Mouse (Mus musculus): Measurements from ENCODE around the gene Btg2. TPM values are rescaled to one million over a fixed set of nuclear protein-coding genes. Genes with fewer than 3 reads are reported as not detected.

The Btg2 gene
- polyA plus RNA-seq, 1 experiment from 2014 or later, result 69.4 TPM

DNA sequence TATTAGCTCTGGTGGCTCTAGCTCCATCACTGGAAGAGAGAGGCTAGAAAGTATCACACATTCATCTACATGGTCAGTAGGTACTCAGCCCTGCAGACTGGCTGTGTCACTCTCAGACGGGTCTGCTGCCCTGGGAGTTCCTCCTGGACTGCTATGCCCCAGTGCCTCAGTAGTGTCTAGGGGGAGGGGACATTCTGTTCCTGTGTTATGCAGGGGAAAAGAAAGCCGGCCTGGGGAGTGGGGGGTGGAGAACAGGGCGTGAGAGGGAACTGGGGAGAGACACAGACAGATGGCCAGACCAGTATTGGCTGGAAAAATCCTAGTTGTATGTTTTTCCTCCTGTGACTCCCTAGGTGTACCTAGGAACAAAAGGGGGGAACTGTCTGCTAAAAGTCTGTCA, 7.1 kb upstream of the Btg2 start:
- Histone ChIP-seq H3K4me1 (peaks cover 22% of the 10 kb centered on the region), H3K9ac (replicated peaks) (no peak overlapping the region), H3K27me3 (no peaks in the 10 kb centered on the region), H3K36me3 (no peaks in the 10 kb centered on the region), H3K4me3 (no peak overlapping the region), H3K4me2 (replicated peaks) (no peak overlapping the region), H3K9me3 (no peaks in the 10 kb centered on the region), H3K27ac (replicated peaks) (no peak overlapping the region)
- no peak for ATAC-seq (replicated peaks)
- 19% methylated on average over 3 of the region's 3 CpGs for WGBS

DNA sequence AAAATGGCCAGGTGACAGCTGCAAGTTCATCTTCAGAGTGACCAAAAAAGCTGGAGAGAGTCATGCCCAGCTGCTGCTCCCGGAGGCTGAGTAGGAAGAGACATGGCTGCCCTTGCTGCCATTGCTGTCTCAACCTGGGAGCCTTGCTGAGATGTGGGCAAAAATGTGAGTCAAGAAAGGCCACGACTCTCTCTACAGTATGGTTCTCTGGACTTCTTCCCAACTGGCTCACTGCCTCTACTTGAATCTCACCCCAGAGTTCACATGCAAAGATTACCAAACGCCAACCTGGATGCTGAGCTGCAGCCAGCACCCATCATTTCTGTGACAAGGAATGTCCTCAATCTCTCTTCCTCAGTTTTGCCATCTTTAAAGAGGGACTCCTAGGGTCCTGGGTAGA, 5.2 kb upstream of the Btg2 start:
- Histone ChIP-seq H3K4me3 (no peak overlapping the region), H3K27me3 (no peaks in the 10 kb centered on the region), H3K4me2 (replicated peaks) (no peak overlapping the region), H3K36me3 (no peaks in the 10 kb centered on the region), H3K27ac (replicated peaks) (no peak overlapping the region), H3K4me1 (peaks cover 32% of the 10 kb centered on the region), H3K9ac (replicated peaks) (no peak overlapping the region), H3K9me3 (no peaks in the 10 kb centered on the region)
- WGBS, result 69% methylated on average over 3 of the region's 3 CpGs
- ATAC-seq (replicated peaks), result no peak

DNA sequence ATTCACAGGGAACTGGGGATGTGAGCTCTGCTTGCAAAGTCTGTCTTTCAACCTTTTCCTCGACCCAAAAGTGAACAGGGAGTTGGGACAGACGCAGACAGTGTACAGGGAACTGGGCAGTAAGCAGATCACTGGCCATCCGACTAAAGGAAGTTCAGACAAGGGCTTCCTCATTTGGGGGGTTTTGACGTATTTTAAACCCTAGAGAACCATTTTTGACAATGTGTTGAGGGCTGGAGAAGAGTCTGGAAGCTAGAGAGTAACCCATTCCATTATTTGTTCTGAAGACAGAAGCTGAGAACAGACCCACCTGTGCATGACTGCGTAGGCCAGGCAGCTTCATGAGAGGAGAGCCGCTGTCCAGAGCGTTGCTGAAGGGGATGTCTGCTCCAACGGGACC, 4.8 kb upstream of the Btg2 start:
- no peak for ATAC-seq (replicated peaks)
- Histone ChIP-seq H3K4me2 (replicated peaks) (no peak overlapping the region), H3K27me3 (no peaks in the 10 kb centered on the region), H3K9ac (replicated peaks) (no peak overlapping the region), H3K9me3 (no peaks in the 10 kb centered on the region), H3K4me3 (no peak overlapping the region), H3K4me1 (peaks cover 32% of the 10 kb centered on the region), H3K36me3 (no peaks in the 10 kb centered on the region), H3K27ac (replicated peaks) (no peak overlapping the region)
- 89% methylated on average over 8 of the region's 8 CpGs for WGBS

DNA sequence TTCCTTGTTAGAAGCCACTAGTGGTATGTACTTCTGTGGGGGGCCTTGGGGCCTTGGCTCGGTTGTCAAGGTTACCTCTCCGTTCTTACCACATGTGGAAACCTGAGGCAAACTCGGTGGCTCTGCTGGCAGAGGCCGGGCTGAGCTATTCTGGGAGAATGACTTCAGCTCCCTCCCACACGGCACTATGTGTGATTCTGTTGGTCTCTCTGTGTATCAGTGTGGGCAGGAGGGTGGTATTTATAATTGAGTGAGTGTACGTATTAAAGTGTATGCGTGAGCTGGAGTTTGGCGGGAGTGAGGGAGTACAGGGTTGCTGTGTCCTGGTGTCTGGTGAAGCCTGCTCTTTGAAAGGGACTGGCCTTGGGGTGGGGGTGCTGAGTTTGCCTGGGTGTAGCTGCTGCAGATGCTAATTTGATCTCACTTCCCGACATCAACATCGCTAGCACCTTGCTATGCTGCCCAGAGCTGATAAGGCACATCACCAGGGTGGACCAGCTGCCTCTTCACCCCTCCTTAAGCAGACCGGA, 4.1 kb upstream of the Btg2 start:
- peaks cover 37% of the 10 kb centered on the region for H3K4me1 ChIP-seq
- no peak overlapping the region for H3K27ac ChIP-seq (replicated peaks)
- H3K4me2 ChIP-seq (replicated peaks), result no peak overlapping the region
- no peaks in the 10 kb centered on the region for H3K27me3 ChIP-seq
- H3K9ac ChIP-seq (replicated peaks), result no peak overlapping the region
- no peak for ATAC-seq (replicated peaks)
- no peaks in the 10 kb centered on the region for H3K36me3 ChIP-seq
- 62% methylated on average over 11 of the region's 11 CpGs for WGBS
- H3K4me3 ChIP-seq, result no peak overlapping the region
- H3K9me3 ChIP-seq, result no peaks in the 10 kb centered on the region

DNA sequence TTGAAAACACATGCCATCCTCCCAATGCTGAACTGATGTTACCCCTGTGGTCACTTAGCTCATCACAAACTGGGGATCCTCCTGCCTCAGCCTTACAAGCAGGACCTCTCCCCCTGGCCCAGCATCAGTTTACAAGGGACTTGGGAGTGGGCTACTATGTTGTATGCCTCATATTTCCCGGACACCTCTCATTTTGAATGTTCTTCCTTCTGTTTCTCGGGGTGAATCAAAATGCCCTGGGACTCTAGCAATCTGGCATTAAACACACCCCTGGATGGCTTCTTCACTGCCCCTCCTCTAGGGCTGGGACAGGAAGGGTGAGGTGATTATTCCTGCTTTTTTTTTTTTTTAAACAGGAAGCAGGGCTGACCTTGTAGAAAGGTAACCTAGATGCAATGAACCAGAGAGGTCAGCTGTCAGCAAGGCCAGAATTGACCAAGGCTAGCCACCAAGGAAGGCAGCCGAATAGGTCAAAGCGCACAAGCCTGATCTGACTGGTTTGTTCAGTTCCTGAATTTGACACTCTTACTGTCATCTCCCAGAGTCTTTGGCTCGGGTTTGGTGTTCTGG, 2.0 kb upstream of the Btg2 start:
- no peaks in the 10 kb centered on the region for H3K27me3 ChIP-seq
- peaks cover 46% of the 10 kb centered on the region for H3K4me1 ChIP-seq
- 92% methylated on average over 5 of the region's 5 CpGs for WGBS
- H3K4me3 ChIP-seq, result no peak overlapping the region
- H3K36me3 ChIP-seq, result no peaks in the 10 kb centered on the region
- H3K4me2 ChIP-seq (replicated peaks), result no peak overlapping the region
- ATAC-seq (replicated peaks), result no peak
- H3K9me3 ChIP-seq, result no peaks in the 10 kb centered on the region
- no peak overlapping the region for H3K9ac ChIP-seq (replicated peaks)
- H3K27ac ChIP-seq (replicated peaks), result no peak overlapping the region

DNA sequence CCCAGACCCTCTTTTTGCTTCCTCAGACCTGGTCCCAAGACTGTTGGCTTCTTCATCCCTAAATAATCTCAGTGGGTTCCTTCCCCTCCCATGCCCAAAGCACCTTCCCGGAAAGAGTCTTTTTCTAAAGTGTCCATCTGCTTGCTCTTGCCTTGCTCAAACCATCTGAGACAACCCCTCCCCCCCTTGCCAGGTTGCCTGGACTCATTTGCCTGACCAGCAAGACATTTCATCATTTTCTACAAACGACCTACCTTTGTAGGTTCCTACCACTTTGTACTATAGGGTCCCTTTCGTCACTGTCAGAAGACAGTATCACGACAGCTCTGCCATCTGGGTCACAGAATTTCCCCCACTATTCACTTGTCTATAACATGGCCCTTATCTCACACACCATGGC, 1.5 kb upstream of the Btg2 start:
- H3K4me2 ChIP-seq (replicated peaks), result no peak overlapping the region
- peak overlapping the region; percentile 92 for H3K27ac ChIP-seq (replicated peaks)
- H3K9ac ChIP-seq (replicated peaks), result no peak overlapping the region
- no peaks in the 10 kb centered on the region for H3K9me3 ChIP-seq
- H3K4me1 ChIP-seq, result peaks cover 50% of the 10 kb centered on the region
- no peak overlapping the region for H3K4me3 ChIP-seq
- no peak for ATAC-seq (replicated peaks)
- H3K36me3 ChIP-seq, result no peaks in the 10 kb centered on the region
- WGBS, result 73% methylated on average over 4 of the region's 4 CpGs
- H3K27me3 ChIP-seq, result no peaks in the 10 kb centered on the region

DNA sequence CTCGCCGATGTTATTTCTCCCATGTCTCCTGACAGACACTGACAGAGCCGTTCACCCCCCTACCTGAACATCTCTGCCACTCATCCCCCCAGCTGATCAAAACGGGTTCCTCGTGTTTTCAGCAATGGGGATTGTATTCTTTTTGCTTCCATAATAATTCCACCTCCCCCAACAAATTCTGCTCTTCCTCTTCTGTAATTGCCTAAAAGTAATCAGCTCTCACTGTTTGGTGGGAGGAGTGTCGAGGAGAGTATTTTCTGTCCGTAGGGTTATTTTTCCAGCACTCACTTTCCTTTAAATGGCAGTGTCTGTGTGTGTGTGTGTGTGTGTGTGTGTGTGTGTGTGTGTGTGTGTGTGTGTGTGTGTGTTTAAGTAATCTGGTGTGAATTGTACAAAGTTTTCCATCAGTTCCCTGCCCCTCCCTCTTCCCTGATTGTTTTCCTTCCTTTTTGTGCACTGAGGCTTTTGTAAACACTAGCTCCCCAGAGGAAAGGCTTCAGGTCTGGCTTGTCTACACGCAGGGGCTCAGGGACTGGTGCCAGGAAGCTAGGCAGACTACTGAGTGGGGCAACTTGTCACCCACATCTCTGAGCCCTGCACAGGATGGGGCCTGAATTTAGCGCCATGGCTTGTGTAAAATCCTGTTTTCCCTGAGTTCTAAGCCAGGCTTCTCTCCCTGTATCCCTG, 700 bp upstream of the Btg2 start:
- 2% methylated on average over 9 of the region's 9 CpGs for WGBS
- Histone ChIP-seq H3K27ac (replicated peaks) (peak overlapping the region; percentile 92), H3K36me3 (peaks cover 4% of the 10 kb centered on the region; the same call in 1 of the 2 replicates), H3K4me3 (peak overlapping the region; percentile 91), H3K4me1 (peaks cover 54% of the 10 kb centered on the region), H3K9me3 (no peaks in the 10 kb centered on the region), H3K9ac (replicated peaks) (peak overlapping the region; percentile 93), H3K27me3 (no peaks in the 10 kb centered on the region), H3K4me2 (replicated peaks) (peak overlapping the region; percentile 72)
- ATAC-seq (replicated peaks), result peak; percentile 37

DNA sequence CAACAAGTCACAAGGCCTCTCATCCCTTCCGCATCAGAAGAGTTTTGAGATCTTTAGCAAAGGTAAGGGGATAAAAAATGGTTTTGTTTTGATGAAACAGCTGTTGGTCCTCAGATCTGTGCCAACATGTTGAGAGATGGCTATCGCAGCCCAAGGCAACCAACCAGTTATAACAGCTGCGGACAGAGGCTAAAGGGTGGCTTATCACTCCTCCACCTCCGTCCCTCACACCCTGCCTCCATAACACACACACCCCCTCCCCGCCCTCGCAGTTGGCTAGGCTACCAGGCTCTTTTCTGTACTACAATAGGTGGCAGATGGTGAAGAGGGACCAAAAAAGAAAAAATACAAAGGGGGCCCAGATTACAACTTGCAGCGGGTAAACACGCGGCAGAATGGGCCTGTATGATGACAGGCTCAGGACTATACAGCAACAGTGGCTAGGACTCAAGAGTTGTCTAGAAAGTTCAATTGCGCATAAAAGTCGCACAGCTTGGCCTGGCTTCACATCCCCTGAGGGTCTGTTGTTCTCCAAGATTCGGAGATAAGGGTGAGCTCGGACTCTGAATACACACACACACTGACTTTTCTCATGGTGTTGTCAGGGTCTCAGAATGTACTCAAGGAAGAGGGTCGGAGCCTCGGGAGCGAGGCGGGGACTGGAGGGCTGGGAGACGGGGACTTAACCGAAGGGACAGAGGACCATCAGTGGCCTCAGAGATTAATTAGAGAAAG, 692 bp downstream of the Btg2 start:
- peak overlapping the region; percentile 72 for H3K4me2 ChIP-seq (replicated peaks)
- WGBS, result 4% methylated on average over 19 of the region's 19 CpGs
- H3K36me3 ChIP-seq, result peaks cover 4% of the 10 kb centered on the region; the same call in 1 of the 2 replicates
- peak overlapping the region; percentile 91 for H3K4me3 ChIP-seq
- H3K9ac ChIP-seq (replicated peaks), result peak overlapping the region; percentile 93
- H3K27me3 ChIP-seq, result no peaks in the 10 kb centered on the region
- peaks cover 60% of the 10 kb centered on the region for H3K4me1 ChIP-seq
- peak; percentile 10 for ATAC-seq (replicated peaks)
- no peaks in the 10 kb centered on the region for H3K9me3 ChIP-seq
- H3K27ac ChIP-seq (replicated peaks), result peak overlapping the region; percentile 82

DNA sequence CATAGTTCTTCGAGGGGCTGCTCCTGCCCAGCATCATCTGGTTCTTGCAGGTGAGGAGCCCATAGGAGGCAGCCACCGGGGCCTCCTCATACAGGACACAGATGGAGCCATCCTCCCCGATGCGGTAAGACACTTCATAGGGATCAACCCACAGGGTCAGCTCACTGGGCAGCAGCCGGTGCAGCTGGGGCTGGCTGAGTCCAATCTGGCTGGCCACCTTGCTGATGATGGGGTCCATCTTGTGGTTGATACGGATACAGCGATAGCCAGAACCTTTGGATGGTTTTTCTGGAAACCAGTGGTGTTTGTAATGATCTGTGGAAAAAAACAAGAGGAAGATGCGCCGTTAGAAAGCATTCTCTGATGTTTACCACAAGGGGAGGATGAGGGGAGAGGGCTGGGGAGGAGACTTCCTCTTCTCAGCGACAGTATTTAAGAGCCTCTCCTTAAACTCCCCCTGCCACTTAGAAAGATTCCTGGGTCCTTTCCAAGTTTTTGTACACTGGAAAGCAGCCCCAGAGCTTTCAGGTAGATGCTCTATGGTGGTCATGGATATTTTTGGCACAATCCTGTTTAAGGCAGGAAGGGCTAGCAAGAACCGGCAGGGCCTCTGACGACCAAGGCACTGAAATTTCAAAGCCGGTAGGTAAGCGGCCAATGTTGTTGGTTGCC, 1.4 kb downstream of the Btg2 start:
- H3K4me2 ChIP-seq (replicated peaks), result peak overlapping the region; percentile 72
- H3K9me3 ChIP-seq, result no peaks in the 10 kb centered on the region
- no peak for ATAC-seq (replicated peaks)
- H3K4me1 ChIP-seq, result peaks cover 60% of the 10 kb centered on the region
- H3K27me3 ChIP-seq, result no peaks in the 10 kb centered on the region
- WGBS, result 10% methylated on average over 14 of the region's 14 CpGs
- H3K9ac ChIP-seq (replicated peaks), result peak overlapping the region; percentile 93
- peak overlapping the region; percentile 82 for H3K27ac ChIP-seq (replicated peaks)
- H3K36me3 ChIP-seq, result peaks cover 4% of the 10 kb centered on the region; the same call in 1 of the 2 replicates
- peak overlapping the region; percentile 91 for H3K4me3 ChIP-seq

DNA sequence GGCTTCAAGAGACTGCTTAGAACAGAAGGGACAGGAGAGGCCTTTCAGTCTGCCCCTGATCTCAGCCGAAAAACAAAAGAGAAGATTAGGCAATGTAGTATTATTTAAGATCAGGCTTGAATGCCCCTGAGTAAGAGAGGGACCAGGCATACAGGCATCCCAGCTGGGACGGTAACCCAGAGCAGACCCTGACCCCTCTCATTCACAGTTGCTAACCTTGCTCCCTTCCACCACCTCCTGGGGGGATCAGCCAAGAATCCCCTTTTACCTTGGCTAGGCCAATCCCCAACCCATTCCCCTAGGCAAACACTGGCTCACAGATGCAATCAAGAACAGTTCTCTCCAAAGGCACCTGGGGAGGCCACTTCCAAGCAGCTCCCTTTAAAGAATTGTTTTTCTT, 2.1 kb downstream of the Btg2 start:
- H3K36me3 ChIP-seq, result peaks cover 4% of the 10 kb centered on the region; the same call in 1 of the 2 replicates
- peak overlapping the region; percentile 72 for H3K4me2 ChIP-seq (replicated peaks)
- peaks cover 64% of the 10 kb centered on the region for H3K4me1 ChIP-seq
- H3K4me3 ChIP-seq, result peak overlapping the region; percentile 91
- H3K27ac ChIP-seq (replicated peaks), result peak overlapping the region; percentile 82
- ATAC-seq (replicated peaks), result no peak
- H3K9me3 ChIP-seq, result no peaks in the 10 kb centered on the region
- peak overlapping the region; percentile 35 for H3K9ac ChIP-seq (replicated peaks)
- WGBS, result 6% methylated on average over 2 of the region's 2 CpGs
- no peaks in the 10 kb centered on the region for H3K27me3 ChIP-seq

DNA sequence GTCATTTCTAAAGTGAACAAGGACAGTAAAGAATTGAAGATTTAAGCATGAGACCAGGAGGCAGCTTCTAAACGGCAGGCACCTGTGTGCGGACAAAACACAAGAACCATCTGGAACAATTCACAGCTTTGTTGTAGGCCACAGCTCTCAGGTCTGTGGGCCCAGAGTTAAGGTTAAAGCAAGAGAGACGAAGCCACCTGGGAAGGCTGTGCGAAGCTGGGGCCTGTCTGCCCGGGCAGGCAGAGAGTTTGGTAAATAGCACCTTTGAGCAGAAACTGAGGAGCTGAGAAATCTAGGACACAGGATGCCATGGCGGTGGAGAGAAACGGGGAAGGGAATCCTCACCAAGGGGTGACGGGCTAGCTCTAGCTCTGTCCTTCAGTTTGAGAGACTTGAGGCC, 3.4 kb downstream of the Btg2 start:
- Histone ChIP-seq H3K9ac (replicated peaks) (peak overlapping the region; percentile 35), H3K36me3 (peaks cover 4% of the 10 kb centered on the region; the same call in 1 of the 2 replicates), H3K4me1 (peaks cover 77% of the 10 kb centered on the region), H3K27ac (replicated peaks) (peak overlapping the region; percentile 82), H3K9me3 (no peaks in the 10 kb centered on the region), H3K27me3 (no peaks in the 10 kb centered on the region), H3K4me2 (replicated peaks) (peak overlapping the region; percentile 72), H3K4me3 (peak overlapping the region; percentile 91)
- 72% methylated on average over 8 of the region's 8 CpGs for WGBS
- ATAC-seq (replicated peaks), result no peak
